Mouse (Mus musculus) neural tube, embryonic 14.5 days (tissue): ENCODE data around the gene Nutf2. TPM values are rescaled to one million over a fixed set of nuclear protein-coding genes. Genes with fewer than 3 reads are reported as not detected.

Source experiments
- ATAC-seq: fragments of 200-750 bp; cut with Nextera tagmentation; 2 replicates; pipeline ENCODE4 v1.8.0; 2017; ENCODE audit warnings: low read depth, mild to moderate bottlenecking, moderate TSS enrichment, moderate library complexity
- H3K27ac ChIP-seq: fragments of 300-500 bp; sonication (generic); 2 replicates; pipeline ENCODE4 v1.5.1; 2014; ENCODE audit warnings: low read depth, mild to moderate bottlenecking, control low read depth, low read length, moderate library complexity, mixed read lengths
- H3K27me3 ChIP-seq: fragments of 300-500 bp; sonication (generic); 2 replicates; pipeline ENCODE4 v1.6.1; 2014; ENCODE audit warnings: low read length; ENCODE audit not compliant: control insufficient read depth, insufficient read depth
- H3K36me3 ChIP-seq: fragments of 300-500 bp; sonication (generic); 2 replicates; pipeline ENCODE4 v1.6.1; 2014; ENCODE audit warnings: low read length, mixed read lengths; ENCODE audit not compliant: control insufficient read depth, insufficient read depth
- H3K4me1 ChIP-seq: fragments of 300-500 bp; sonication (generic); 2 replicates; pipeline ENCODE4 v1.6.1; 2014; ENCODE audit warnings: low read length; ENCODE audit not compliant: control insufficient read depth, insufficient read depth
- H3K4me2 ChIP-seq: fragments of 300-500 bp; sonication (generic); 2 replicates; pipeline ENCODE4 v1.6.1; 2014; ENCODE audit warnings: mild to moderate bottlenecking, low read depth, low read length, control low read depth
- H3K4me3 ChIP-seq: fragments of 300-500 bp; sonication (generic); 2 replicates; pipeline ENCODE4 v1.5.1; 2014; ENCODE audit warnings: low read depth, low read length, control low read depth, mixed read lengths
- H3K9ac ChIP-seq: fragments of 300-500 bp; sonication (generic); replicated peaks from 2 replicates; pipeline ENCODE4 v1.6.1; 2014; ENCODE audit warnings: low read depth, mild to moderate bottlenecking, control low read depth, low read length, mixed read lengths
- H3K9me3 ChIP-seq: fragments of 300-500 bp; sonication (generic); 2 replicates; pipeline ENCODE4 v1.6.1; 2016; ENCODE audit warnings: low read length; ENCODE audit not compliant: control insufficient read depth
- WGBS: fragments of 180-500 bp; shearing (Covaris S2); extraction: QIAGEN DNeasy Blood & Tissue Kit; methylation state at CpG from one replicate; pipeline ENCODE4 v1.1.7; 2014; 5-methylcytosine and 5-hydroxymethylcytosine counted together
- polyA plus RNA-seq: library from polyadenylated mRNA; unstranded; fragments of >200 nt; fragmentation: Nextera tagmentation; extraction: Ambion mirVana; gene quantifications from 2 replicates; pipeline ENCODE4 v1.2.1, GENCODE M21; 2014

Nutf2 gene
- polyA plus RNA-seq: 141 and 176 TPM in 2 replicates

- no peaks in the 10 kb centered on the region for H3K27me3 ChIP-seq
- ATAC-seq: peak; percentile 97
- peak within 1 kb of the TSS; percentile 87 for H3K4me2 ChIP-seq
- H3K4me3 ChIP-seq: peak within 1 kb of the TSS; percentile 90
- under 1% methylated on average over 57 of the region's 59 CpGs for WGBS
- H3K27ac ChIP-seq: peak within 1 kb of the TSS; percentile 74
- no peaks in the 10 kb centered on the region for H3K36me3 ChIP-seq
- peak within 1 kb of the TSS; percentile 75 for H3K9ac ChIP-seq
- H3K9me3 ChIP-seq: no peaks in the 10 kb centered on the region
- peaks cover 44% of the 10 kb centered on the region for H3K4me1 ChIP-seq
Measured at GRCm38 (mm10) chr8:105860143-105860981, at the start of gene Nutf2. Nutf2 (plus strand) TSS chr8:105860580.

DNA sequence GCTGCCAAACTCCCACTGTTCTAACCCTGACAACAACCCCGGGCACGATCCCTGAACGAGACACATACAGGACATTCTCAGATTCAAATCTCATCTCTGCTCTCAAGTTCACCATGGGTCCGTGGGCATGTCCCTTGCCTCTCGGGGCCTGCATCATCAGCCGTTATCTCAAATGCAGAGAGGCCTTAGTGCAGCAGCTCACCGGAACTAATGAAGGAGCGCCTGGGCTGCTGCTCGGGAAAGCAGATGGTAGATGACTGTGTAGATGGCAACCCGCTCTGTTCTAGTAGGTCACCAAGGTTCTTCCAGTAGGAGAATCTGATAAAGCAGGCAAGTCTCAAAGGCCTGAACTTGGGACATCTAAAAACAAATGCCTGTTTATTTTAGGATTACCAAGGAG lies 49.3 kb upstream of the Nutf2 start:
- Histone ChIP-seq H3K4me2 (no peak overlapping the region), H3K9ac (no peak overlapping the region), H3K4me3 (no peak overlapping the region), H3K9me3 (no peaks in the 10 kb centered on the region), H3K27ac (no peak overlapping the region), H3K4me1 (0 out of 2 replicates have a peak, but pooled peaks cover 2% of the 10 kb centered on the region), H3K27me3 (no peaks in the 10 kb centered on the region), H3K36me3 (no peaks in the 10 kb centered on the region)
- no peak for ATAC-seq
- WGBS: 88% methylated on average over 10 of the region's 10 CpGs

DNA sequence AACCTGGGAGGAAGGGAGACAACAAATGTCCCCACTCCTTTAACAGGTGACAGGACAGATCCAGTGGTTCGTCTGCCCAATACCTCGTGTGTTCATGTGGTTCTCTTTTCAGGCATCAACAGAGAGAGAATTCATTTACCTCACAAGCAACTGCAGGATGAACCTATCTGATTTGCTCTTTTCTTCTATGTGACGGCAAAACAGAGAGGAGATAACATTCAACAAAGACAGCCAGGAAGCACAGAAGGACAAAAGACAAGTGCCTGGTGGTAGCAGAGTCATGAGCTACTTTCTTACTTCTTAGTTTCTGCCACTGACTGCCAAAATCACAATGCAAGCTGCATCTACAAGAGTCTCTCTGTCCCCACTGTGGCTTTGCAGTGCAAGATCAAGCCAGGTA lies 48.8 kb upstream of the Nutf2 start:
- ATAC-seq: no peak
- Histone ChIP-seq H3K4me2 (no peak overlapping the region), H3K4me1 (0 out of 2 replicates have a peak, but pooled peaks cover 2% of the 10 kb centered on the region), H3K9me3 (no peaks in the 10 kb centered on the region), H3K27me3 (no peaks in the 10 kb centered on the region), H3K9ac (no peak overlapping the region), H3K36me3 (no peaks in the 10 kb centered on the region), H3K27ac (no peak overlapping the region), H3K4me3 (no peak overlapping the region)
- 85% methylated on average over 3 of the region's 3 CpGs for WGBS

GRCm38 (mm10) chr8:105812511-105812910 lies 47.9 kb upstream of the Nutf2 start:
- ATAC-seq: no peak
- H3K9me3 ChIP-seq: no peaks in the 10 kb centered on the region
- WGBS: 90% methylated on average over 5 of the region's 5 CpGs

DNA sequence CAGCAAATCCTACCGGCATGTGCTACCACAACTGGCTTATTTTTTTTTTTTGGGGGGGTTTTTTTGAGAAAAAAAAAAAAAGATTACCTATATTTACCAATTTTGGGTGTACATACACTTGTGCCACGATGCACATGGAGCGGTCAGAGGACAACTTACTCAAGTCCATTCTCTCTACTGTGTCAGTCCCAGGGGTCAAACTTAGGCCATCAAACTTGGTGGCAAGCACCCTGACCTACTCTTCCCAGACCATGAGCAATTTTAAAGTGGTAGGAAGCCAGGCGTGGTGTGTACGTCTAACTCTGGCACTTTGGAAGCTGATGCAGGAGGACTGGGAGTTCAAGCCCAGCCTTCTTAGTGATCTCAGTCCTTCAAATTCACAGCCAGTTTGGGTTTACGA lies 47.1 kb upstream of the Nutf2 start:
- Histone ChIP-seq H3K27me3 (no peaks in the 10 kb centered on the region), H3K9ac (no peak overlapping the region), H3K4me1 (no peaks in the 10 kb centered on the region), H3K4me3 (no peak overlapping the region), H3K27ac (no peak overlapping the region), H3K4me2 (no peak overlapping the region), H3K9me3 (no peaks in the 10 kb centered on the region), H3K36me3 (no peaks in the 10 kb centered on the region)
- no peak for ATAC-seq
- over 99% methylated on average over 6 of the region's 6 CpGs for whole genome bisulfite sequencing

More at GRCm38 (mm10) chr8:105812511-105812910, 47.9 kb upstream of the Nutf2 start:
- H3K9ac ChIP-seq: no peak overlapping the region
- H3K4me1 ChIP-seq: 0 out of 2 replicates have a peak, but pooled peaks cover 2% of the 10 kb centered on the region
- no peak overlapping the region for H3K4me2 ChIP-seq
- no peak overlapping the region for H3K27ac ChIP-seq
- no peak overlapping the region for H3K4me3 ChIP-seq
- H3K27me3 ChIP-seq: no peaks in the 10 kb centered on the region
- no peaks in the 10 kb centered on the region for H3K36me3 ChIP-seq

- Histone ChIP-seq H3K27ac (no peak overlapping the region), H3K36me3 (peaks cover 16% of the 10 kb centered on the region; the same call in 1 of the 2 replicates), H3K27me3 (no peaks in the 10 kb centered on the region), H3K4me1 (no peaks in the 10 kb centered on the region), H3K9me3 (no peaks in the 10 kb centered on the region), H3K4me2 (no peak overlapping the region), H3K9ac (no peak overlapping the region), H3K4me3 (no peak overlapping the region)
- WGBS: 91% methylated on average over 3 of the region's 3 CpGs
- no peak for ATAC-seq
Measured at GRCm38 (mm10) chr8:105819659-105820058, 40.7 kb upstream of the Nutf2 start.

GRCm38 (mm10) chr8:105820925-105821324 lies 39.5 kb upstream of the Nutf2 start:
- H3K36me3 ChIP-seq: peaks cover 17% of the 10 kb centered on the region; the same call in 1 of the 2 replicates
- H3K9ac ChIP-seq: no peak overlapping the region
- no peak overlapping the region for H3K27ac ChIP-seq
- peaks cover 6% of the 10 kb centered on the region for H3K4me1 ChIP-seq
- WGBS: 100% methylated on average over 1 of the region's 1 CpGs
- H3K4me2 ChIP-seq: no peak overlapping the region
- H3K27me3 ChIP-seq: no peaks in the 10 kb centered on the region
- H3K4me3 ChIP-seq: no peak overlapping the region
- no peak for ATAC-seq
- no peaks in the 10 kb centered on the region for H3K9me3 ChIP-seq

DNA sequence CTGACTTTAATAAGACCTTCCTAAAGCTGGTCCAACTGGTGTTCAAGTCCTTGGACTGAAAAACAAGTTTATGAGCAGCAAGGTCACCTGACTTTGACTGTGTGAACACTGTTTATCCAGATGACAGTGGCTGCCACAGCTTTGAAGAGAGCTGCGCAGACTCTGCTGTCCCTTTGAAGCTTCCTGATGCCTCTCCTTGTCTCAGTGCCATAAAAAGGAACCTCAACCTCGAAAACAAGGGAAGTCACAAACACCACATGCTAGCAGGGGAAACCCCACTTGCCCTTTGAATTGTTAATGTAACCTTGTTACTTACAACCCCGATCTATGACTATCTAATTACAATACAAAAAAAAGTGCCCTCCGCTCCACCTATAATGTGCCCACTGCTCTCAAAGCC lies 34.9 kb upstream of the Nutf2 start:
- no peak overlapping the region for H3K9ac ChIP-seq
- H3K4me3 ChIP-seq: peak overlapping the region; percentile 98
- 59% methylated on average over 4 of the region's 4 CpGs for WGBS
- no peaks in the 10 kb centered on the region for H3K9me3 ChIP-seq
- peaks cover 15% of the 10 kb centered on the region; the same call in 1 of the 2 replicates for H3K36me3 ChIP-seq
- peak overlapping the region; percentile 96 for H3K4me2 ChIP-seq
- no peaks in the 10 kb centered on the region; the same call in 1 of the 2 replicates for H3K27me3 ChIP-seq
- H3K27ac ChIP-seq: no peak overlapping the region
- peaks cover 10% of the 10 kb centered on the region for H3K4me1 ChIP-seq
- no peak for ATAC-seq

DNA sequence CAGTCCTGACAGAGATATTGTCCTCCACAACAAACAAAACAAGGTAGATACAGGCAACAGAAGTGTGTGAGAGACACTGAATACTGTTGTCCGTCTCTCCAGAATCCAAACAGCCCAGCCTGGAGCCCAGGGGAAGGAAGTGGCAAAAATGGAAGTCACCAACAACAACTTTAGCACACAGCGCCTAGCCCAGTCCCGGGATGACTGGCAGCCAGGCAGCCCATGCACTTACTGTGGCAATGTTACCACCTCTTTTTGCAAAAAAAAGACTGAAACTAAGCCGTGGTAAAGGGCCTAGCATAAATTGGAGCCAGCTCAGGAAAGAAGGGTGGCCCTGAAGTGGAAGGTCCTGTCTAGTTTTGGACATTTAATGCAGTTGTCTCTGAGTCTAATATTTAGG lies 34.0 kb upstream of the Nutf2 start:
- 7% methylated on average over 4 of the region's 4 CpGs for WGBS
- Histone ChIP-seq H3K4me3 (peak overlapping the region; percentile 98), H3K9me3 (no peaks in the 10 kb centered on the region)

More for the DNA sequence above, 34.0 kb upstream of the Nutf2 start:
- H3K27me3 ChIP-seq: no peaks in the 10 kb centered on the region; the same call in 1 of the 2 replicates
- peak overlapping the region; percentile 96 for H3K4me2 ChIP-seq
- ATAC-seq: no peak
- peaks cover 10% of the 10 kb centered on the region for H3K4me1 ChIP-seq
- peaks cover 14% of the 10 kb centered on the region; the same call in 1 of the 2 replicates for H3K36me3 ChIP-seq
- H3K9ac ChIP-seq: peak overlapping the region; percentile 92
- H3K27ac ChIP-seq: peak overlapping the region; percentile 71; the same call in 1 of the 2 replicates
